Mouse (Mus musculus) cortical plate, adult 2 months (tissue): ENCODE data around the gene Ddx1.

Experiments
- CTCF ChIP-seq: fragments of 200-500 bp; IDR thresholded peaks from 2 replicates; pipeline ENCODE4 v1.5.1; 2011; ENCODE audit warnings: mild to moderate bottlenecking, control low read depth, low read length; ENCODE audit not compliant: insufficient read depth; ENCODE audit errors: extremely low read depth
- POLR2A ChIP-seq: fragments of 200-500 bp; IDR thresholded peaks from 2 replicates; pipeline ENCODE4 v1.6.1; 2011; ENCODE audit warnings: mild to moderate bottlenecking, low read length, control low read depth; ENCODE audit not compliant: insufficient read depth; ENCODE audit errors: extremely low read depth

DNA sequence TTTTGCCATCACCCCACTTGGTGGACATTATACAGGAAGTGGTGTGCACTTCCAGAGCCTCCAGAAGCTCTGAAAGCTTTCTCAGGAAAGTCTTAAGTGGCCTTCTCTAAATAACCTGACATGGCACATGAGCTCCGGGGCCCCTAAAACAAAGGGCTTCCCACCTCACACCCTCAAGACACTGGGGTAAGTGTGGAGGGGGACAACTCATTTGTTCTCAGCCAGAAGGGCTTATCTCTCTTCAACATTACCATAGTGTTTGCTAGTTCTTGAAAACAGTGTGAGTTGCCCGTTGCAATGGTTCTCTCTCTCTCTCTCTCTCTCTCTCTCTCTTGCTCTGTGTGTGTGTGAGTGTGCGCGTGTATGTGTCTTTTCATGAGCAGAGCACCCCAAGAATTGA lies 62.8 kb downstream of the Ddx1 start:
- TF ChIP-seq POLR2A, result no peak
- TF ChIP-seq CTCF, result no peak
